Mouse (Mus musculus): ENCODE data around the gene Camta1.

Camta1 gene

DNA sequence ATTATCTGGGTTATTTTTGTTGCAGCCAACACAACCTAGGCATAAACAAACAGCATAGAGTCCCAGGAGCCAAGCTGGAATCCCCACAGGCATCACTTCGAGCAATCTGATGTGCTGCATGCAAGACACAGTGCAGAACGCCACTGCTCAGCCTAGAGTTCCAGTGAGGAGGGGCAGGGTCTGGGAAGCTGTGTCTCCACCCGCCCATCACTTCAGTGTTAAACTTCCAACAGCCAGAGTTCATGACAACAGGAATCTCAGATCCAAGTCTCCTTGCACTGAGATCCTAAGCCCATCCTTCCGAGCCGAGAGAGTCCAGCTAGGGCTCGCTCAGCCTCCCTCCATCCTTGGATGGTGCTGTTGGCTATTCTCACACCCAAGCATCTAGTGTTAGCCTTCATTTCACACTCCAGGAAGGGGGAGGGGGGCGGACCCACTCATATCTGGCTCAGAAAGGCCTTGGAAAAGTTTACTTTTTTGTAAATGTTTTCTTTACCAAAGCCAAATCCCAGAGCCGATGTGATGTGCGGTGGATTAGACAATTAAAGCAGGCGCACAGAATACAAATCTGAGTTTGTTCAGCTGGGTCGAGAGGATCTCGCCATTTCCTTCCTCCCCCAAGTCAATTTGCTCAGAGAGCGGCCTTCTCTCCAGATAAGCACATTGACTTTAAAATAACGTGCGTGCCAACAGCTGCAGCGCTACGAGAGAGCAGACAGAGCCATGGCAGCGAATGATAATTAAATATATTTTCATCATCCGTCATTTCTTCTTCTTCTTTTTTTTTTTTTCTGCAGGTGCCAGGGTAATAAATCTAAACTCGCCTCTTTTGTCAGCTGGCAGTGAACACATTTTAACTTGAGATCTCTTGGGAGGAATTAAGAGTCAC lies 120.2 kb downstream of the Camta1 start:
- in situ Hi-C loops (cut with MboI, MseI) = no loop called here

DNA sequence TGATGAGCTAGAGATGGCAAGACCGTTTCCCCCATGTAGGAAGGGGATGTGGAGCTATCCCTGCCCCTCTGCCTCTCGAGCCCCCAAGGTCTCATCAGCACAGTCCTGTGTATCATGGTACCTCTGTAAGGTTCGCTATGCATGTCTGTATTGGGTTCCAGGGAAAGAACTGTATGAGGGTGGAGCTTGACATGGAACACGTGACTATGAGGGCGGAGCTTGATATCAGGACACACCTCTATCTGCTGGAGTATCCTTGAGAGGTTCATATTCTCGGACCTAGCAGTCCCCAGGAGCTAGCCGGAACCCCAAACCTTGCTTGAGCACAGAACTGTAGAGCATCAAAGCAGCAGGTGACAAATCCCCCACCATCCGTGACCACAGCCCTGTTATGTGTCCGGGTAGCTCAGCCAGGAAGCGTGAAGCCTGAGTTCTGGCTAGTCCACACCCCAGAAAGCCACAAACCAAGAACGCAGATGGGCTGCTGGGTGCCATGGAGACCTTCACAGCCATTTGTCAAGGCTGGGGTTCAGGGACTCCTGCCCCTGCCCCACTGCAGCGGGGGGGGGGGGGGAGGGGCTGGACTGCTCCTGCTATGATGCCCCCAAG lies 122.2 kb downstream of the Camta1 start:
- in situ Hi-C loops (cut with MboI, MseI) = no loop called here

DNA sequence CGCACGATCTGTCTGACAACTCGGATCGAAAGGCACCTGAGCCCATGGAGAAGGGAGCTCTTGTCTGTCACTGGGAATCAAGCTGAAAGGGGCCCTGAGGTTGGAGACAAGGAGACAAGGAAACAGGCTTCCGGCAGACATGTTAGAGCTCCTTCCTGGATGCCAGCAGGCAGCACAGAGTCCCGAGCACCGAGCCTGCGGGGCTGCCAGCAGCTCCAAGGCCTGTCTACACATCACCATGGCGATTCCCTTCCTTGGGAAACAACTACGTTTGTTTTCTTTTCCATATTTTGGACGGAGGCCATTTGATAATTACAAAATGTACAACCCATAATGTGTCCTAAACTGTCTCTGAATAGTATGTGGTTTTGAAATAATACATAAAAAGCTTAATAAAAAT lies 122.8 kb downstream of the Camta1 start:
- in situ Hi-C loops (cut with MboI, MseI) = no loop called here

DNA sequence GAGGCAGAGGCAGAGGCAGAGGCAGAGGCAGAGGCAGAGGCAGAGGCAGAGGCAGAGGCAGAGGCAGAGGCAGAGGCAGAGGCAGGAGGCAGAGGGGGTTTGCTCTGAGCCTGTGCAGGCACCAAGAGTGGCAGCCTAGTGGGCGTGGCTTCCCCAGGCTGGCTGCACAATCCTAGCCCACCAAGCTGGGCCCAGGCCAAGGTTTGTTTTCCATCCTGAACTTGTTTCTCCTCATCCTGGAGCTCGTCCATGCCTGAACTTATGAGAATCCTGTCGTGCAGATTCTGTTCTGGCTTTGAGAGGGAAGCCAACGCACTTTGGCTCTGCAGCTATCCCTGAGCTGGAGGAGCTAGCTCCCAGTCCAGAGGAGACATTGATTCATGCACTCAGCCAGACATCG lies 123.4 kb downstream of the Camta1 start:
- in situ Hi-C loops (cut with MboI, MseI) = no loop called here

DNA sequence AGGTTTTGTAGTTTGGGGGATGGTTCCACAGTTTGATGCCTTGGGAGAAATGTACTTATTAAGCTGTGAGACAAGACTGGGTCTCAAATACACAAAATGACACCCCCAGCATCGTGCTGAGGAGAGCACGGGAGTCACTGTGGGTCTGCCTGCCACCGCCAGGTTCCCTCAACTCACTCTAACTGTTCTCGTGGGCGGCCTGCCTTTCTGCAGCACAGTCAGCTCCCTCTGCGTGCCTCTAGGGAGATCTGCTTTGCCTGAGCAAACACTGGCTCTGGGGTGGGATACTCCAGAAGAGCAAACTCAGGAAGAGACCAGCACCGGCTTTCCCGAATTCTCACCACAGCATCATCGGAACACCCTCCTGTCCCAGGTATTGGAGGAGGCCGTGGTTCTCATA lies 129.0 kb downstream of the Camta1 start:
- in situ Hi-C loops (cut with MboI, MseI) = no loop called here

DNA sequence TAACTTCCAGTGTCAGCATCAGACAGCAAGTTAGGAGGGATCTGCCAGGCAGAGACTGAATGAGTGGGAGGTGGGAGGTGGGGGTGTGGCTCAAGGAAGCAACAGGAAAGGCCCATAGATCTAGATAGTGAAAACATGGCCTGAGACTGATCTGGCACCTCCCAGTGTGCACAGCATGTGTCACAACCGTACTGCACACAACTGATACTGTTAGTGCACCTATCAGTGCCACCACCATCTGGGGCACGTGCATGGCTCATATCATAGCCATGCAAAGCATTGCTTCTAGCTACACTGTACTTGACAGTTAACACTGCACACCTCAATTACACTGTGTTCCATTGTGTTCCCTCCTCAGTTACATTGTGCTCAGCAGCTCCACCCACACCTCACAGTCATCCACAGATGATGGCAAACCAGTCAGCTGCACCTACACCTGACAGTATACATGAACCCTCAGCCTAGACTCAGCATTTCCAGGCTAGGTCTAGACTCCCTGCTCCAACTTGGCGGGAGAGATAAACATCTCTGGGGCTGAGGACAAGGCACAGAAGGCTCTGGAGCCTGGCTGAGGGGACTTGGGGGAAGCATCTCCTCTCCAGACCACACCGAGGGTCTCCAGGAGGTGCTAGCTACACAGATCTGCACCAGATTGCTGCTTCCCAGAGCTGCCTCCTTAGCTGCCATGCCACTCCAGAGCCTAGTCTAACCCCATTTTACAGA lies 131.5 kb downstream of the Camta1 start:
- in situ Hi-C loops (cut with MboI, MseI) = no loop called here

DNA sequence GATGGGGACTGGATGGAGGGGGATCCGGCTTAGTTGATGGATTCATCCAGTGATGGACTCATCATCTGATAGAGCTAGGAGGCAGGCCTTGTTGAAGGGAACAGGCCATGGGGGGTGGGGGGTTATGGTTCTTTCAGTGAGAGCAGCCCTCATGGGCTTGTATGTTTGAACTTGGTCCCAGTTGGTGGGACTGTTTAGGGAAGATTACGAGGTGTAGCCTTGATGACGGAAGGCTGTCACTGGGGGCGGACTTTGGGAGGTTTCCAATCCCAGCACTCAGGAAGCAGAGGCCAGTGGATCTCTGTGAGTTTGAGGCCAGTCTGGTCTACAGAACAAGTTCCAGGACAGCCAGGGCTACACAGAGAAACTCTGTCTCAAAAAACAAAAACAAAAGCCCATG lies 132.6 kb downstream of the Camta1 start:
- in situ Hi-C loops (cut with MboI, MseI) = no loop called here

DNA sequence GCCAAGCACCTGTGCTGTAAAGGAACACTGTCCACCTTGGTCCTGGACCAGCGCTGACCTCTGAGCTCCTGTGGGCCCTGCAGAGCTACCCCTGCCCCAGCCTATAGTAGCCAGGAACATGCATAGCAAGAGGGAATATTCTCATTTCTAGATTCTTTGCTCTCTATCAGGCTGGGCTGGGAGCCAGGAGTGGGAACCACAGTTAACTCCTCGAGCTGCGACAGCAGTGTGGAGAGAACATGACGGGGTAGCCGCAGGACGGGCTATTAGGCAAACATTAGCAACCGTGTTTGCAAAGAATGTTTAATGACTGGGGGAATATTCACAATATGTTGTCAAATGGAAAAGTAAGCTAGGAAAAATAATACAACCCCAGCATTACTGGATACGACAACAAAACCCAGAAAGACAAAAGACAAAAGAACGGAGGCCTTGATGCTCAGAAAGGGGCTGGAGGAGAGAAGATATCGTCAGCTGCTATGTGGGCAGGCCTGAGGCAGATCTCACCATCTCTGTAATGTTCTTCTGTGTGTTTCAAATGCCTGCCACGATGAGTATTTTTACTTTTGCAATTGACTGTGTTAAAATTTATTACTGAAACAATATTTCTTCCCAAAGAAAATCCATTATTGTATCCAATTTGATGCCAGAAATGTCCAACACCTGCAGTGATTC lies 133.1 kb downstream of the Camta1 start:
- in situ Hi-C loops (cut with MboI, MseI) = no loop called here

DNA sequence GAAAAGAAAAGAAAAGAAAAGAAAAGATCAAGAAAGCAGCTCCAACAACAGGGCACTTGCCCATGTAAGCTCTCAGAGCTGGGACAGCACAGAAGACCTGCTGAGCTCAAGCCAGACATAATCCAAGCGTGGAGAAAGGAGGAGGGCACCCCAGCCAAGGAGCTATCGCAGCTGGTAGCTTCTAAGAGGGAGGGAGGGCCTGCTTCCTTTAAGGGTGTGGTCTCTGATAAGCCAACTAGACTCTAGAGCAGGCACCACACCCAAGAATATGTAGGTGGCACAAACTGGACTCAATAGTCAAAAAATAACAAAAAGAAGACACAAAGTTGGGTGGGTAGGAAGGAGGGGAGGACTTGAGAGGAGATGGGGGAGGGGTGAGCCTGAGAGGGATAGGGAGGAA lies 135.3 kb downstream of the Camta1 start:
- in situ Hi-C loops (cut with MboI, MseI) = no loop called here

DNA sequence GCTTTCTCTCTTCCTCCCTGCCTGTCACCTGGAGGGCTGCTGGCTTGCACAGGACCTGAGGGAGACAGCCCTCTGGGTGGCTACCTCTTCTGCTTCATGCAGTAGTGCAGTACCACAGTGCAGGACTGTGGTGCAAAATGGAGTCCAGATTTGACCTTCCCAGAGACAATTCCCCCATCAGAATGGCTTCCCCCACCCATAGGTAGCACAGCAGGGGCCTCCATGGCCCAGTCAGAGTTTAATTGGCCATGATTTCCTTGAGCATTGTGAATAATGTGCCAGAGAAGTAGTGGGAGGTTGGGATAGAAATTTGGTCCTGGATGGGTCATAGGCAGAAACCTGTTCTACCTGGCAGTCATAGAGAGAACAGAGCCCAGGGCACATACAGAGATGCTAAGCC lies 136.8 kb downstream of the Camta1 start:
- in situ Hi-C loops (cut with MboI, MseI) = no loop called here

DNA sequence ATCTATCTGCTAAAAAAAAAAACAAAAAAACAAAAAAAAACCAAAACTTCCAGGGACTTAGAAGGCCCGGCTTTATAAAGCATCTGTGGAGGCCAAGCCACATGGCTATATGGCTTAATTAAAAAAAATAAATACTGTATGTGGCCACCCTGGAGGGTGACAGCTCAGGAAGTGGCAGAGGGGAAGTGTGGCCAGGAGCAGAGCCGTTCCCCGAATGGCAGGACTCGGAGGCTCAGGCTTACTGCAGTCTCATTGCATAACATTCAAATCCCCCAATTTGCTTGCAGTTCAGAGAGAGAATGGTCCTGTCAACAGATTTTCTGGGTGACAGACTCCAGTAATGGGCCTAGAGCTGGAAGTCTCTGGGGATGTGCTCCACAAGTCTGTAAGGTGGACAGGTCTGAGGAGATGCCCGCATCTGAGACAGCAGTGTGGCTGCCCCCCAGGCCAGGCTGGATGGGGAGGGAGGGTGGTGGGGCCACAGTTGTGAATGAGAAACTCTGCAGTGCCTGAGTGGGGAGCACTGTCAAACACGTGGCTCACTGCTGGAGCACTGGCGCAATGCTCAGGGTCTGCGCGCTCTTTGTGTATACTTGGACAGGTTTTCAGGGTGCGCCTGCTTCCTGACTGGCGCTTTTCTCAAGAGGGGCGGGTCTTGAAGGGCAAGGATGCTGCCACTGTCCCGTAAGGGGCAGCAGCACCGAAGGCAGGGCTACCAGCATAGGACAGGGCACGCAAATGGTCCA lies 140.8 kb downstream of the Camta1 start:
- in situ Hi-C loops (cut with MboI, MseI) = no loop called here

DNA sequence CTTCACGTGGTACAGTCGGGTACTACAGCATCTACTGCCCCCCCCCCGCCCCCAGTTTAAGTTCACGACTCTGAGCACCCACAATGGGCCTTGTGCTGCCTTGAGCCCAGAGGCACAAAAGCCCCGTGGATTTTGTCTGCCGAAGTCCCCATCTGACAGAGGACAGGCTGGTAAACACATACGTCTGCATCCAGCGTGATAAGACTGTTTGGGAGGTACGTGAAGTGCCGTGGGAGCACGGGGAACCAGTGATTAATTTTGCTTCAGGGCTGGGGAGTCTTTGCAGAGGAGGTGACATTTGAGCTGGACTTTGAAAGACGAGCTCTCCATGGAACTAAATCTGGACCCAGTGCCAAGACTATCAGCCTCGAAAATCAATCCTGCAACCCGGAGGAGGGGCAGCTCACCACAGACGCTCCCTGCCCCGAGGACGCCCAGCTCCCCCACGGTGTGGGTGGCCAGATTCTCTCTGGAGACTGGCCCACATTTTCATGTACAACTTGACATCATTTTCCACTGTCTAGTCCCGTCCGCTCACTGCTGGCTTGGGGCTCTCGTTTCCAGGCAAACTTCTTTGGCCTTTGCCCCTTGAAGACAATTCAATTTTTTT lies 142.7 kb downstream of the Camta1 start:
- in situ Hi-C loops (cut with MboI, MseI) = no loop called here

DNA sequence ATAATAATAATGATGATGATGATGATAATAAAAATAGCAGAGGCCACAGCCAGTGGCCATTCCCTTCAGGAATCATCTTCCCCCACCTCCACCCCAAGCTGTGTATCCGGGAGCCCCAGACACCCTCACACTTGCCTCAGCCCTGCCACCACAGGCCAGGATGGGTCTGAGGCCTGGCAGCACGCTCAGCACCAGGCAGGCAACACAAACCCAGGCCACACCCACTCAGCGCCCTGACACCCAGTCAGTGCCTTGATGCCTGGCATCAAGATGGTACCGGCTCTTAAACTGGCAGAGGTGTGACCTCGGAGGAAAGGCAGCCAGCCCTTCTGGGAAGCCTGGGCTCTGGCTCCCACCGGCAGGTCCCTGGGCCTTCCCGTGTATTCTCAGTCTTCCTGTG lies 143.8 kb downstream of the Camta1 start:
- in situ Hi-C loops (cut with MboI, MseI) = no loop called here

DNA sequence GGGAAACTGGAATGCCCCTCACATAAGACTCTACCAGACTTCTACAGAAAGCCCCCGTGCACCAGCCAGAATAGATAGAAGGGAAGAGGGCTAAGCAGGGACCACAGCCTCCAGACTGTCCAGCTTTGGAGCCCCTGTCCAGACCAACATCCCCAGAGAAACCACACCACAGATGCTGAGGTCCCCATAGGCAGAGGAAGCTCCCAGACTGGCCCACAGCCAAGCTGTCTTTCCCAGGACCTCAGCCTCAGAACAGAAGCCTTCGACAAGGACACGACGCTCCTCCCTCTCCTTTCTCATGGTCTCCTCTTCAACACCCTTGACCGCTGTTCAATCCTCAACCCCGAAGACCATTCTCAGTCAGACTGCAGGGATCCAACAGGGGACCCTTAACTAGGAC lies 148.0 kb downstream of the Camta1 start:
- in situ Hi-C loops (cut with MboI, MseI) = no loop called here

DNA sequence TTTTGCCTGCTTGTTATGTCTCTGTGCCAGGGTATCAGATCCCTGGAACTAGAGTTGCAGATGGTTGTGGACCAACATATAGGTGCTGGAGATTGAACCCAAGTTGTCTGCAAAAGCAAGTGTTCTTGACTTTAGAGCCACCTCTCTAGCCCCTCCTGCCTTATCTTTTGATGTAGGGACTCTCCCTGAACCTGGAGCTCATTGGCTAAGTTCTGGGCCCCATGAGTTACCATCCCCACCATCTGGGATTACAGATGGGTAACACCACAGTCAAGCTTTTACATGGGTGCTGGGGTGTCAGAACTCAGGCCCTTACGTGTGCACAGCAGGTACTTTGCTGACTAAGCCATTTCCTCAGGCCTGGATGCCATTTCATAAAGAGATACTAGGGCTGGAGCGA lies 150.3 kb downstream of the Camta1 start:
- in situ Hi-C loops (cut with MboI, MseI) = no loop called here

DNA sequence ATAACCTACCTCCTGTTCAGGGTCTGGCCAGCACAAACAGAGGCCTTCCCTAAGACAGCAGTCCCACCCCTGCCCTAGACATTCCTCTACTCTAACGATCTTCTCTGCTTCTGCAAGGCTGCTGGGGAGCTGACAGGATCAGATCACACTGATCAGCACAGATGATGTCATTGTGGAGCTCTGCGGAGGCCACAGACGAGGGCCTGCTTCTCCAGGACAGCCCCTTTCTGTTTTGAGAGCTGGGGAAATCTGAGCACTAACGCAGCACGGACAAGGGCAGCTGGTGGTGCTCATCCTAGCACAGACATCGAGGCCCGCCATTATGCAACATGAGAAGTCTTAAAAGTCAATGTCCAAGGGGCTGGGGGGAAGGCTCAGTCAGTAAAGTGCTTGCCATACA lies 151.2 kb downstream of the Camta1 start:
- in situ Hi-C loops (cut with MboI, MseI) = no loop called here

DNA sequence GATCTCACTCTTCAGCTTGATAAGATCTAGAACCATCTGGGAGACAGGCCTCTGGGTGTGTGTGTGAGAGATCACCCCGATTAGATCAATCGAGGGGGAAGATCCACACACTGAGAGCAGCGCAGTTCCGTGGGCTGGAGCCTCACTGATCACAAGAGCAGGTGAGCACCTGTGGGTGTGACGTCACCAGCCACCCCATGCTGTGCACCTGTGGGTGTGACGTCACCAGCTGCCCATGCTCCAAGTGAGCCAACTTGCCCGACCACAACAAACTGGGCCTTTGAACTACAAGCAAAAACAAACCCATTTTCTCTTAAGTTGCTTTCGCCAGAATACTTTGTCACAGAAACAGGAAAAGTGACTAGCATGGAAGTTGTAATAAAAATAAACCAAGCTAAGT lies 152.4 kb downstream of the Camta1 start:
- in situ Hi-C loops (cut with MboI, MseI) = no loop called here

DNA sequence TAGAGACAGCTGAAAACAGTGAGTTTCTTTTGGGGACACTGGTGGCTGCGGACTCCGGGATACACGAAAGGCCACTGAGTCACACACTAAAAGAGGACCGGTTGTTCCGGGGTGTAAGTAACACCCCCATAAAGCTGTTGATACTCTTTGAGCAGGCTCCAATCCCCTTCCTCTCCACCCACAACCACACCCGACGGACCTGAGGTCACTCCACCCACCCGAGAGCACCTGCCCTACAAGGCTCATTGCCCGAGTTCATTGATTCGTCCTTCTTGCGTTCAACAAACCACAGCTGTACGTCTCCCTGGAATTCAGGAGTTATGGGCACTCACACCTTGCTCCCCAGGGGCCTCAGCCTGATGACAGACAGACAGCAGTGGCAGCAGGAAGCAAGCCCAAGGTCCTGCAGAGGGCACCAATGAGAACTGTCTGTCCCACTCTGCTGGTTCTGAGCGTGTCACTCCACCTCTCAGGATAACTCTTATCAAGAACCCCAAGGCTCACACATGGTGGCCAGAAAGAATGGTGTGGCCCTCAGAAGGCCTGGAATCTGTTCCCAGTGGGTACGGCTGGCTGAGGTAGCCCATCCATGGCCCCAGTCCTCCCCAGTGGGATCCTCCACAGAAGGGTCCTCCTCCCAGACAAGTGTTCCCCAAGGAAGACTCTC lies 158.5 kb downstream of the Camta1 start:
- in situ Hi-C loops (cut with MboI, MseI) = no loop called here

DNA sequence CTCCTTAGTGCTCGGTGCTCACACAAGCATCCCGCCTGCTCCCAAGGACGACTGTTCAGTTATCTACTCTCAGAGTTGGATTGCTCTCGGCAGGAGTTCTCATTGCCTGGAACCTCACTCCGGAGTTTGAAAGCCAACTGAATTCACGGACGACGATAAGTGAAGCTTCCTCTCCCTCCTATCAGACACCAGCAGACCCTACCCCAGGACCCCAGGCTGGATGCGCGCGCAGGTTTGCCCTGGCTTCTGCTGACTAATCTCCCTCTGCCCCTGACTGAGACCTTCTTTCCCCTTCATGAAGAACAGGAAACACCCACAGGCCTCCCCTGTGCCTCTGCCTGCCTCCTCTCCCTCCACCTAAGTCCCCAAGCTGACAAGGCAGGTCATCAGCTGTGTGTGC lies 159.2 kb downstream of the Camta1 start:
- in situ Hi-C loops (cut with MboI, MseI) = no loop called here

DNA sequence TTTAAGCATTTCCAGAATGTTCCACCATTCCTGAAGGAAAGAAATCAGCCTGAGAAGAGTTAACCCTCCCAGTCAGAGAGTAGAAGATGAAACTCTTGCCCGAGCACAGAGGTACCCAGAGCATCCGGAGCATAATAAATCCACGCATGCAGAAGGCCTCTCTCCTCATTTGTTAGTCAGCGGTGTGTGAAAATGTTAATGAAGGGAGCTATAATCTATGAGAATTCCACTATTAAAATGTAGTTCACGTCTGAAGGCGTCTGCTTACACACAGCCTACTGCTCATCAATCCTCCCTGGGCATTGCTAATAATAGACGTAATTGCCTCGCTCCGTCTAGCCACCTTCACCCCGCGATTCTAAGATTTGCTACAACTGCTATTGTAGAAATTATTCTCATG lies 165.7 kb downstream of the Camta1 start:
- in situ Hi-C loops (cut with MboI, MseI) = loop anchor here in 1 of 2 experiments (25.0 kb wide), 1 partner anchor 984 kb away; no protein-coding TSS in a partner anchor

Data from T-helper 17 cell (primary cell).